Mouse (Mus musculus): ENCODE results near the gene Sart3. TPM values are rescaled to one million over a fixed set of nuclear protein-coding genes. Genes with fewer than 3 reads are reported as not detected.
A peak's percentile ranks its signal among the peaks of the same experiment; 100 is the strongest.

The Sart3 gene
- polyA plus RNA-seq, 1 experiment from 2014 or later: 52.0 TPM

DNA sequence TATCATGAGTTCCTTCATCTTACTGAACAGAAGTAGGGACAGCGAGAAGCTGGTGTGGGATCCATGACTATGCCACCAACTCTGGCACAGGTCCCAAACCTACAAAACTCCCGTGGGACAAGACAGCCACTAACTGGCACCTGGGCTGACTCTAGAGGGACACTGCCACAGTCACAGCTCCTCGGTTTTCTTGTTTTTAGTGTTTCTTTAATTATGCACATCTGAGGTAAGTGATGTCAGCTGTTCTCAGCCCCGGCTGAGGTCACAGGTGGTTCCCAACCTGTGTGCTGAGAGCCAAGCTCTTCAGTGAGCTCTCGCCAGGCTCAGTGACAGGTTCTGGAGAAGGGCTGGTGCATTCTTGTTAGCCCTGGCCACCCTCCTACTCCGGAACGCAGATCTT lies 7.9 kb downstream of the Sart3 start:
- ATAC-seq (replicated peaks; ENCODE audit: low FRiP score) (no peak), DNase-seq (ENCODE audit: low spot score) (no peak)
- H3K36me3 ChIP-seq (ENCODE audit: control insufficient read depth, insufficient read depth, low read length): peaks cover 48% of the 10 kb centered on the region
- H3K4me3 ChIP-seq (ENCODE audit: low read depth, low read length): no peak overlapping the region
- 93% methylated on average over 7 of the region's 7 CpGs for WGBS
- no peak overlapping the region for H3K27ac ChIP-seq (ENCODE audit: low read depth, low read length)
- no peaks in the 10 kb centered on the region for H3K27me3 ChIP-seq (replicated peaks; ENCODE audit: control insufficient read depth, insufficient read depth, low read length)
- no peak overlapping the region for H3K9ac ChIP-seq (ENCODE audit: low read depth, low read length)
- no peak overlapping the region for H3K4me2 ChIP-seq
- H3K9me3 ChIP-seq (ENCODE audit: control insufficient read depth, low read length): no peaks in the 10 kb centered on the region
- H3K4me1 ChIP-seq (replicated peaks; ENCODE audit: control insufficient read depth, insufficient read depth, low read length): peaks cover 2% of the 10 kb centered on the region; the same call in 1 of the 2 replicates

DNA sequence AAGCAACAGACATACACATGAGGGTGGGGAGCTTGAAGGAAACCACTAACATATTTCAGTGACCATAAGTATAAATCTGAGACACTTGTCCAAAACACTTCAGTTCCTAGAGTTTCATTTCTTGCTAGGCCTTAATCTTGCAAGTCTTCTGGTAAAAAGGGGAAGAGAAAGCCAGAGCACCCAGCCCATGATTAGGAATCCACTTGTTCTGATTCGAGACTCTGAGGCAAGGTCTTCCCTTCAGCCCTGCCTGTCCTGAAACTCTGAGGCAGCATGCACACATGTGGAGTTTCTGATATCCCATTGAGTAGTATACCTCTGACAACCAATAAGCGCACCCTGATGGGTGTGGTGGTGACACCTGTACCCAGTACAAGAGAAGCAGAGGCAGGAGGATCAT lies 10.7 kb downstream of the Sart3 start:
- H3K4me2 ChIP-seq: no peak overlapping the region
- H3K27me3 ChIP-seq (replicated peaks; ENCODE audit: control insufficient read depth, insufficient read depth, low read length): no peaks in the 10 kb centered on the region
- WGBS: 87% methylated on average over 2 of the region's 2 CpGs
- no peak overlapping the region for H3K9ac ChIP-seq (ENCODE audit: low read depth, low read length)
- no peak for ATAC-seq (replicated peaks; ENCODE audit: low FRiP score)
- H3K4me1 ChIP-seq (replicated peaks; ENCODE audit: control insufficient read depth, insufficient read depth, low read length): no peaks in the 10 kb centered on the region
- H3K27ac ChIP-seq (ENCODE audit: low read depth, low read length): no peak overlapping the region
- no peak overlapping the region for H3K4me3 ChIP-seq (ENCODE audit: low read depth, low read length)
- H3K9me3 ChIP-seq (ENCODE audit: control insufficient read depth, low read length): no peaks in the 10 kb centered on the region
- peaks cover 62% of the 10 kb centered on the region for H3K36me3 ChIP-seq (ENCODE audit: control insufficient read depth, insufficient read depth, low read length)
- DNase-seq (ENCODE audit: low spot score): no peak

DNA sequence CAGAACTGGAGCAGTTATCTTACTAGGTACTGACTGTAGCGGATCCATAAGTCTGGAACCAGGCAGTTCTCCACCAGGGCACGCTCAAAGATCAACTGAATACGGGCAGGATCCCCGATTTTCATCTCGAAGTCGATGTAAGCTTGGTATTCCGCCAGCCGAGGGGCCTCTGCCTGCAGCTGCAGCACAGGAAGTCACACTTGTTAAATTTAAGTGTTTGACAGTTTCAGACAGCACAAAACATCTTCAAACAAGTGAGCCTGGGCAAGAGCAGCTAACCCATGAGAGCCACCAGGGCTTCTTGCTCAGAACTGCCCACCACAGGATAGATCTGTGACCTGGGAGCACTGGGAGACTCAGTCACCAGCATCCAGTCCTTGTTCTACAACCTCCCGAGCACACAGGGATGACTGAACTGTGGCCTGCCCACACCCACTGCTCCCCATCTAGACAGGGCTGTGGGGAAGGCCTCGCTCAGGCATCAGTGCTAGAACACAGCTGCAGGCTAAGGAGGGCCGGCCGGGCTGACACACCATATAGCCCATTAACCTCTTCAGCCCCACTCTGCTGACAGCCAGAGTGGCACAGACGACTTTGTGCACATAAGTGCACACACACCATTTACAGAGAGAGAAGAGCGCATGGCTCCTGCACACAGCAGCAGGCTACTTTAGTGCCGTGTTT lies 16.8 kb downstream of the Sart3 start:
- H3K27ac ChIP-seq (ENCODE audit: low read depth, low read length): no peak overlapping the region
- ATAC-seq (replicated peaks; ENCODE audit: low FRiP score) (no peak), DNase-seq (ENCODE audit: low spot score) (no peak)
- WGBS: 92% methylated on average over 15 of the region's 15 CpGs
- H3K9ac ChIP-seq (ENCODE audit: low read depth, low read length): no peak overlapping the region
- H3K4me3 ChIP-seq (ENCODE audit: low read depth, low read length): no peak overlapping the region
- no peaks in the 10 kb centered on the region for H3K27me3 ChIP-seq (replicated peaks; ENCODE audit: control insufficient read depth, insufficient read depth, low read length)
- H3K4me1 ChIP-seq (replicated peaks; ENCODE audit: control insufficient read depth, insufficient read depth, low read length): no peaks in the 10 kb centered on the region
- no peak overlapping the region for H3K4me2 ChIP-seq
- H3K9me3 ChIP-seq (ENCODE audit: control insufficient read depth, low read length): no peaks in the 10 kb centered on the region
- peaks cover 79% of the 10 kb centered on the region for H3K36me3 ChIP-seq (ENCODE audit: control insufficient read depth, insufficient read depth, low read length)

DNA sequence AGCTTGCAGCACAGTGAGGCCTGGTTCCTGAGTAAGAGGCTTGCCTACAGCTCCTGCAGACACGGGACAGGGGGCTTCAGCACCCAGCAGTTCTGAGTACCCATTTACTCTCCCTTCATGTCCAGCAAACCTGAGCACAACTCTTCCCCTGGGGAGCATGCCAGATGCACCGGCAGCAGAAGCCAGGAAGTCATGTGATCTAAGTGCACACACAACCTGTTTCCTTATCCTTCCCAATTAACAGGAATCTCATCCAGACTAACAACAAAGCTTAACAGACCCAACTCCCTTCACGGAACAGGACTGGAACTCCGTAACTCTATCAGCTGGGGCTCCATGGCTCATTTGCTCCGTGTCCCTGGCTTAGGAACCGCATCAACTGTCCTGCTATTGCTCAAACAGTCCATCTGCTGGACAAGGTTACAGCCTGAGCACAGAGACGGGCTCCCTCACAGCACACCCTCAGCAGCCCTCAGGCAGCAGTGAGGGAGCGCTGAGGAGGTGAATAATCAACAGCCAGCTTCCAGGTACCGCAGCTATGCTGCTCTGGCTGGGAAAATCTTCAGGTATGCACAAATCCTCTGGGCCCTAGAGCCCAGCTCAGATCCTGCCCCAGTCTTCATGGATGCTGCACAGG lies 20.7 kb downstream of the Sart3 start:
- Histone ChIP-seq H3K9me3 (ENCODE audit: control insufficient read depth, low read length) (no peaks in the 10 kb centered on the region), H3K4me2 (no peak overlapping the region), H3K36me3 (ENCODE audit: control insufficient read depth, insufficient read depth, low read length) (peaks cover 77% of the 10 kb centered on the region), H3K4me1 (replicated peaks; ENCODE audit: control insufficient read depth, insufficient read depth, low read length) (no peaks in the 10 kb centered on the region), H3K4me3 (ENCODE audit: low read depth, low read length) (no peak overlapping the region), H3K27me3 (replicated peaks; ENCODE audit: control insufficient read depth, insufficient read depth, low read length) (no peaks in the 10 kb centered on the region), H3K9ac (ENCODE audit: low read depth, low read length) (no peak overlapping the region), H3K27ac (ENCODE audit: low read depth, low read length) (no peak overlapping the region)
- ATAC-seq (replicated peaks; ENCODE audit: low FRiP score) (no peak), DNase-seq (ENCODE audit: low spot score) (no peak)
- WGBS: 89% methylated on average over 9 of the region's 9 CpGs

DNA sequence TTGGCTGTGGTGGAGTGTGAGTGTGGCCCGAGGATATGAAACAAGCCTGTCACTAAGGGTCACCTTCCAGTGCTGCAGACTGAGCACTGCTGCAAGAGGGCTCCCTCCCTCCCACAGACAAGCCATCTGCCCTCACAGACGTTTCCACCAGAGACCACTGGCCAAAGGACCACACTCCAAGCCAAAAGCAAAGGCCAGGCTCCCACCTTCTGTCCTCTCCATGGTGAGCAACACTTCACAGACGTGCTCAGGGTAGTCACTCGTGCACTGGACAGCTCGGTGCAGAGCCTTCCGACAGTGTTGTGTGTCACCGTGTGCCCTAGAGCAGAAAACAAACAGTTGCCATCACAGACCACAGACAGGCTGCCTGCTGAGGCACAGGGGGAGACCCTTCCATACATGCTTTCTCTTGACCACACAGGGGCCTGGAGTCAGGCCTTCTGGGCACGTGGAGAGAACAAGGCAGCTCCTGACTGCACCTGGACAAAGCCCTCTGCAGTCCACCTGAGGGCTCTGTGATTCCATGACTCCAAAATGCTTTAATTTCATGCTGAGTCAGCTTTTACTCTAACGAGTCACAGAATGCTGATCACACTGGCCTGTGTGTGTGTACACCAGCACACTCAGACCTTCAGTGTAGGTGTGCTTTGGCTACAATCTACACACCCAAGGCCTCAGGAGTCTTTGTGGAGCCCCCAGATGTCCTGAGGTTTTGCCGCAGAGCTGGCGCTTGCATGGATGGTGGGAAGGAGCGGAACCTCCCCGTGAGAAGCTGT lies 23.6 kb downstream of the Sart3 start:
- no peak overlapping the region for H3K4me2 ChIP-seq
- H3K36me3 ChIP-seq (ENCODE audit: control insufficient read depth, insufficient read depth, low read length): peaks cover 85% of the 10 kb centered on the region
- no peaks in the 10 kb centered on the region for H3K4me1 ChIP-seq (replicated peaks; ENCODE audit: control insufficient read depth, insufficient read depth, low read length)
- H3K27ac ChIP-seq (ENCODE audit: low read depth, low read length): no peak overlapping the region
- no peak for DNase-seq (ENCODE audit: low spot score)
- no peak overlapping the region for H3K9ac ChIP-seq (ENCODE audit: low read depth, low read length)
- no peaks in the 10 kb centered on the region for H3K27me3 ChIP-seq (replicated peaks; ENCODE audit: control insufficient read depth, insufficient read depth, low read length)
- no peak overlapping the region for H3K4me3 ChIP-seq (ENCODE audit: low read depth, low read length)
- no peak for ATAC-seq (replicated peaks; ENCODE audit: low FRiP score)
- no peaks in the 10 kb centered on the region for H3K9me3 ChIP-seq (ENCODE audit: control insufficient read depth, low read length)
- 93% methylated on average over 13 of the region's 13 CpGs for WGBS

DNA sequence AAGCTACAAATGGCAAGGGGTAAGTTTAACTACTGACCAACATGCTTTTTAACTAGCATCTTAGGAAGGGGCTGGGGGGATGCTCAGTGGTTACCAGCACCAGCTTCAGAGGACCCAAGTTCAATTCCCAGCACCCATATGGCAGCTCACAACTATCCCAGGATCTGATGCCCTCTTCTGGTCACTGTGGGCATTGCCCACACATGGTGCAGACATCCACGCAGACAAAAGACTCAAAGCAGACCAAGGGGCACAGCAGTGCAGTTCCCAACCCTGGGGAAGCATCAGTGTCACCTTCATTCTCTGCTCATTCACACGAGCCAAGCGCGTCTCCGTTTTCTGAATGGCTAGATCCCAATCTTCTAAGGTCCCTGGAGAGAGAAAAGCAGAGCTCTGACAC lies 24.7 kb downstream of the Sart3 start:
- H3K4me1 ChIP-seq (replicated peaks; ENCODE audit: control insufficient read depth, insufficient read depth, low read length): no peaks in the 10 kb centered on the region
- H3K9me3 ChIP-seq (ENCODE audit: control insufficient read depth, low read length): no peaks in the 10 kb centered on the region
- WGBS: 95% methylated on average over 5 of the region's 5 CpGs
- H3K27me3 ChIP-seq (replicated peaks; ENCODE audit: control insufficient read depth, insufficient read depth, low read length): no peaks in the 10 kb centered on the region
- no peak overlapping the region for H3K4me3 ChIP-seq (ENCODE audit: low read depth, low read length)
- H3K36me3 ChIP-seq (ENCODE audit: control insufficient read depth, insufficient read depth, low read length): peaks cover 85% of the 10 kb centered on the region
- H3K27ac ChIP-seq (ENCODE audit: low read depth, low read length): no peak overlapping the region
- DNase-seq (ENCODE audit: low spot score) (no peak), ATAC-seq (replicated peaks; ENCODE audit: low FRiP score) (no peak)
- no peak overlapping the region for H3K4me2 ChIP-seq
- H3K9ac ChIP-seq (ENCODE audit: low read depth, low read length): no peak overlapping the region

DNA sequence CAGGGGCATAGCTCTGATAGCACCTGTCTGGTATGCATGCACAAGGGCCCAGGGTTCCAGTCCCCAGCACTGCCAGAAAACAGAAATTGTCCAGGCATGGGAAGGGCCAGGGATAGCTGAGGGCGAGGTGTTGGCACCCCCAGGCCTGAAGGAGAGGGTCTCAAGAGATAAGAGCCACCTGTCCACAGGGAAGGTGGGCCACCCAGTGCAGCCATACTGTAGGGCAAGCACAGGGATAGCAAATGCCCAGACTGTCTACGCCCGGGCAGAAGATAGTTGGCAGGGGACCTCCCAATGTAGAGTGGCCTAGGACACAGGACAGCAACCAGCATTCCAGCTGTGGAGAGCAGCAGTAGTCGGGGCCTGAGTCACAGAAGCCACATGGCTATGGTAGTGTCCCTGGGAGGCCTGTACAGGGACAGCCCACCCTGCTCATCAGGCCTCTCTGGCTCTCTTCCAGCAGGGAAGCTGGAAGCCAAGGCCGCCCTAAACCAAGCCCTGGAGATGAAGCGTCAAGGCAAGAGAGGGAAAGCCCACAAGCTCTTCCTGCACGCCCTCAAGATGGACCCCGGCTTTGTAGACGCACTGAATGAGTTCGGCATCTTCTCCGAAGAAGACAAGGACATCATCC lies 34.6 kb downstream of the Sart3 start:
- ATAC-seq (replicated peaks; ENCODE audit: low FRiP score): no peak
- Histone ChIP-seq H3K9ac (ENCODE audit: low read depth, low read length) (no peak overlapping the region), H3K27ac (ENCODE audit: low read depth, low read length) (no peak overlapping the region), H3K4me2 (no peak overlapping the region), H3K36me3 (ENCODE audit: control insufficient read depth, insufficient read depth, low read length) (peaks cover 34% of the 10 kb centered on the region), H3K9me3 (ENCODE audit: control insufficient read depth, low read length) (no peaks in the 10 kb centered on the region), H3K4me1 (replicated peaks; ENCODE audit: control insufficient read depth, insufficient read depth, low read length) (peaks cover 14% of the 10 kb centered on the region), H3K4me3 (ENCODE audit: low read depth, low read length) (no peak overlapping the region), H3K27me3 (replicated peaks; ENCODE audit: control insufficient read depth, insufficient read depth, low read length) (no peaks in the 10 kb centered on the region)
- WGBS: 86% methylated on average over 11 of the region's 11 CpGs
- no peak for DNase-seq (ENCODE audit: low spot score)

DNA sequence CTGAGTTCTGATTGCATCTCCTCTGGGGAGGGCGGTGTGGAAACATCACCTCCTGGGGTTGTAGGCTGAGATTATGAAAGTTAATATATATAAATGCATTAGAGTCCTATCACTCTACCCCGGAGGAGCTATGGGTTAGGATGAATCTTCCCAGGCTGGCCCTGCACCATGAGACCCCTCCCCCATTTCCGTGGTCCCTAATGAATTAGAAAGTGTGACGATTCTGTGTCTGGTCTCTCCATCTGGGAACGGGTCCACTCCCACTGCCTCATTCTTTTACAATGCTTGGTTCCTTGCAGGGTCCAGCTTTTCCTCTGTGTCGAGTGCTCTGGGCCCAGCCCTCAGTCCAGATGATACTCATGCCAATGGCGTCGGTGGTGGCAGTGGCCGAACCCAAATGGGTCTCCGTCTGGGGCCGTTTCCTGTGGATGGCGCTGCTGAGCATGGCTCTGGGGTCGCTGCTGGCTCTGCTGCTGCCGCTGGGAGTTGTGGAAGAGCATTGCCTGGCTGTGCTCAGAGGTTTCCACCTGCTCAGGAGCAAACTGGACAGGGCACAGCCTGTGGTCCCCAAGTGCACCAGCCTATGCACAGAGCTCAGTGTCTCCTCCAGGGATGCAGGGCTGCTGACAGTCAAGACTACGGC lies 35.7 kb downstream of the Sart3 start:
- Histone ChIP-seq H3K9me3 (ENCODE audit: control insufficient read depth, low read length) (no peaks in the 10 kb centered on the region), H3K27me3 (replicated peaks; ENCODE audit: control insufficient read depth, insufficient read depth, low read length) (no peaks in the 10 kb centered on the region), H3K36me3 (ENCODE audit: control insufficient read depth, insufficient read depth, low read length) (peaks cover 27% of the 10 kb centered on the region), H3K27ac (ENCODE audit: low read depth, low read length) (no peak overlapping the region), H3K4me3 (ENCODE audit: low read depth, low read length) (peak overlapping the region; percentile 79), H3K4me1 (replicated peaks; ENCODE audit: control insufficient read depth, insufficient read depth, low read length) (peaks cover 14% of the 10 kb centered on the region), H3K9ac (ENCODE audit: low read depth, low read length) (peak overlapping the region; percentile 76), H3K4me2 (peak overlapping the region; percentile 92)
- DNase-seq (ENCODE audit: low spot score): no peak
- ATAC-seq (replicated peaks; ENCODE audit: low FRiP score): no peak
- WGBS: 41% methylated on average over 15 of the region's 15 CpGs

Data from liver, embryonic 11.5 days (tissue).